Mouse (Mus musculus): Measurements from ENCODE around the gene Kirrel2. TPM values are rescaled to one million over a fixed set of nuclear protein-coding genes. Genes with fewer than 3 reads are reported as not detected.
"Not testable (repeated sequence)": the region's sequence is repeated elsewhere in the genome, so short reads cannot be mapped to it uniquely, and the experiment has no call there.

The Kirrel2 gene
- not detected for polyA plus RNA-seq (2021)

- CTCF ChIA-PET, result no interaction called here
- no peak for TF ChIP-seq CTCF (IDR thresholded peaks at IDR 0.05)
- in situ Hi-C loops (cut with MboI; ENCODE audit: low pct_unique_long_range_greater_than_20kb), result no loop called here
- no peak for ATAC-seq
- peaks cover 71% of the 10 kb centered on the region for H3K27me3 ChIP-seq
- no peak for DNase-seq (ENCODE audit: low read depth, low spot score)
- POLR2A ChIA-PET, result no interaction called here
These were observed at the start of gene Kirrel2, which contains the start of gene Nphs1 for GRCm38 (mm10) chr7:30457629-30458330. Gene Kirrel2 (minus strand): TSS chr7:30457690. Gene Nphs1 (plus strand): TSS chr7:30458315.

- not testable (repeated sequence) for ATAC-seq
These were observed 43.7 kb upstream of the Kirrel2 start for GRCm38 (mm10) chr7:30501159-30501558.

GRCm38 (mm10) chr7:30495506-30496042 is 38.1 kb upstream of the Kirrel2 start:
- ATAC-seq; DNase-seq (ENCODE audit: low read depth, low spot score); POLR2A ChIA-PET; CTCF ChIA-PET; in situ Hi-C loops (cut with MboI; ENCODE audit: low pct_unique_long_range_greater_than_20kb); H3K27me3 ChIP-seq: not testable (repeated sequence)

More at GRCm38 (mm10) chr7:30501159-30501558, 43.7 kb upstream of the Kirrel2 start:
- CTCF ChIA-PET, result interaction anchor here (0.7 kb wide), 1 partner anchor 8 kb away, joined by 3 read pairs; no protein-coding TSS in a partner anchor
- in situ Hi-C loops (cut with MboI; ENCODE audit: low pct_unique_long_range_greater_than_20kb); DNase-seq (ENCODE audit: low read depth, low spot score); POLR2A ChIA-PET; H3K27me3 ChIP-seq: not testable (repeated sequence)

- ChIA-PET POLR2A (interaction anchor here (0.8 kb wide), 1 partner anchor 25 kb away, joined by 5 read pairs; no protein-coding TSS in a partner anchor), CTCF (interaction anchor here (0.9 to 3.2 kb wide), 9 partner anchors 9 to 166 kb away, joined by 3 to 13 read pairs (median 3); no protein-coding TSS in a partner anchor)
- no peak for DNase-seq (ENCODE audit: low read depth, low spot score)
- no peak for ATAC-seq
- no peak for TF ChIP-seq CTCF (IDR thresholded peaks at IDR 0.05)
- in situ Hi-C loops (cut with MboI; ENCODE audit: low pct_unique_long_range_greater_than_20kb), result loop anchor here (5.0 kb wide), 1 partner anchor 54 kb away; no protein-coding TSS in a partner anchor
- peaks cover 4% of the 10 kb centered on the region for H3K27me3 ChIP-seq
These were observed 36.0 kb upstream of the Kirrel2 start, which contains the start of gene Prodh2 for GRCm38 (mm10) chr7:30493401-30493931. Gene Prodh2 (plus strand): TSS chr7:30493622.

- no peak for DNase-seq (ENCODE audit: low read depth, low spot score)
- ATAC-seq, result no peak
These were observed 35.3 kb upstream of the Kirrel2 start for GRCm38 (mm10) chr7:30492765-30493164.

GRCm38 (mm10) chr7:30490957-30491307 is 33.4 kb upstream of the Kirrel2 start:
- POLR2A ChIA-PET, result interaction anchor here (0.5 kb wide), 1 partner anchor 60 kb away, joined by 3 read pairs; no protein-coding TSS in a partner anchor
- H3K27me3 ChIP-seq, result peaks cover 4% of the 10 kb centered on the region
- in situ Hi-C loops (cut with MboI; ENCODE audit: low pct_unique_long_range_greater_than_20kb), result loop anchor here (5.0 kb wide), 1 partner anchor 56 kb away; no protein-coding TSS in a partner anchor
- ATAC-seq (peak; percentile 26), DNase-seq (ENCODE audit: low read depth, low spot score) (peak; percentile 35)
- peak; percentile 35 for TF ChIP-seq CTCF (IDR thresholded peaks at IDR 0.05)
- CTCF ChIA-PET, result interaction anchor here (0.9 to 3.2 kb wide), 5 partner anchors 41 to 157 kb away, joined by 3 to 13 read pairs (median 5); partner anchors contain the start of gene Proser3

More at GRCm38 (mm10) chr7:30492765-30493164, 35.3 kb upstream of the Kirrel2 start:
- in situ Hi-C loops (cut with MboI; ENCODE audit: low pct_unique_long_range_greater_than_20kb), result loop anchor here (5.0 kb wide), 1 partner anchor 55 kb away; no protein-coding TSS in a partner anchor
- POLR2A ChIA-PET, result interaction anchor here (0.8 kb wide), 1 partner anchor 26 kb away, joined by 5 read pairs; no protein-coding TSS in a partner anchor
- H3K27me3 ChIP-seq, result peaks cover 4% of the 10 kb centered on the region
- CTCF ChIA-PET, result interaction anchor here (0.6 to 3.2 kb wide), 11 partner anchors 10 to 190 kb away, joined by 3 to 13 read pairs (median 3); no protein-coding TSS in a partner anchor
- TF ChIP-seq CTCF (IDR thresholded peaks at IDR 0.05), result peak; percentile 91

GRCm38 (mm10) chr7:30490251-30490956 is 32.9 kb upstream of the Kirrel2 start:
- TF ChIP-seq CTCF (IDR thresholded peaks at IDR 0.05), result peak; percentile 65
- ATAC-seq (no peak), DNase-seq (ENCODE audit: low read depth, low spot score) (no peak)
- ChIA-PET POLR2A (interaction anchor here (0.5 kb wide), 1 partner anchor 61 kb away, joined by 3 read pairs; no protein-coding TSS in a partner anchor), CTCF (interaction anchor here (0.9 to 3.2 kb wide), 6 partner anchors 11 to 157 kb away, joined by 3 to 13 read pairs (median 5); partner anchors contain the start of gene Proser3)
- H3K27me3 ChIP-seq, result peaks cover 4% of the 10 kb centered on the region
- in situ Hi-C loops (cut with MboI; ENCODE audit: low pct_unique_long_range_greater_than_20kb), result loop anchor here (5.0 kb wide), 1 partner anchor 57 kb away; no protein-coding TSS in a partner anchor

GRCm38 (mm10) chr7:30484250-30484649 is 26.8 kb upstream of the Kirrel2 start:
- TF ChIP-seq CTCF (IDR thresholded peaks at IDR 0.05), result no peak
- H3K27me3 ChIP-seq, result peaks cover 22% of the 10 kb centered on the region
- in situ Hi-C loops (cut with MboI; ENCODE audit: low pct_unique_long_range_greater_than_20kb), result no loop called here
- POLR2A ChIA-PET, result no interaction called here
- CTCF ChIA-PET, result no interaction called here
- DNase-seq (ENCODE audit: low read depth, low spot score) (no peak), ATAC-seq (no peak)

- ChIA-PET POLR2A (interaction anchor here (0.5 to 0.6 kb wide), 3 partner anchors 24 to 252 kb away, joined by 3 read pairs; no protein-coding TSS in a partner anchor), CTCF (no interaction called here)
- in situ Hi-C loops (cut with MboI; ENCODE audit: low pct_unique_long_range_greater_than_20kb), result no loop called here
- no peak for TF ChIP-seq CTCF (IDR thresholded peaks at IDR 0.05)
- DNase-seq (ENCODE audit: low read depth, low spot score), result no peak
- H3K27me3 ChIP-seq, result peaks cover 39% of the 10 kb centered on the region
- no peak for ATAC-seq
These were observed 20.2 kb upstream of the Kirrel2 start for GRCm38 (mm10) chr7:30477415-30478381.

GRCm38 (mm10) chr7:30476136-30476535 is 18.6 kb upstream of the Kirrel2 start:
- in situ Hi-C loops (cut with MboI; ENCODE audit: low pct_unique_long_range_greater_than_20kb); POLR2A ChIA-PET; ATAC-seq; DNase-seq (ENCODE audit: low read depth, low spot score): not testable (repeated sequence)
- peaks cover 28% of the 10 kb centered on the region for H3K27me3 ChIP-seq
- CTCF ChIA-PET, result interaction anchor here (1.7 kb wide), 1 partner anchor 11 kb away, joined by 3 read pairs; no protein-coding TSS in a partner anchor

Measured in Patski (cell line).